Mouse (Mus musculus): ENCODE data around the gene Gli2. TPM values are rescaled to one million over a fixed set of nuclear protein-coding genes. Genes with fewer than 3 reads are reported as not detected.

Gene Gli2
- total RNA-seq, 2 experiments from 2014 or later: 2.7 to 3.4 TPM

GRCm38 (mm10) chr1:119016866-119017265 lies 36.6 kb downstream of the Gli2 start:
- intact Hi-C loops (cut with DNase I): loop anchor here (2.0 kb wide), 2 partner anchors 108 to 206 kb away; no protein-coding TSS in a partner anchor
- DNase-seq (ENCODE audit: low spot score in 2 of 2): peak; percentile 31 to 84

- intact Hi-C loops (cut with DNase I): no loop called here
- no peak for DNase-seq (ENCODE audit: low spot score in 2 of 2)
These were observed 38.3 kb downstream of the Gli2 start for GRCm38 (mm10) chr1:119015108-119015507.

- DNase-seq (ENCODE audit: low spot score in 2 of 2): no peak
- intact Hi-C loops (cut with DNase I): no loop called here
These were observed 44.5 kb downstream of the Gli2 start for GRCm38 (mm10) chr1:119008949-119009348.

- DNase-seq (ENCODE audit: low spot score in 2 of 2): no peak
- intact Hi-C loops (cut with DNase I): no loop called here
These were observed 49.5 kb downstream of the Gli2 start for GRCm38 (mm10) chr1:119003852-119004398.

- intact Hi-C loops (cut with DNase I): no loop called here
- no peak for DNase-seq (ENCODE audit: low spot score in 2 of 2)
These were observed 51.9 kb downstream of the Gli2 start for GRCm38 (mm10) chr1:119001454-119002034.

- intact Hi-C loops (cut with DNase I): no loop called here
- DNase-seq (ENCODE audit: low spot score in 2 of 2): no peak
These were observed 58.8 kb downstream of the Gli2 start for GRCm38 (mm10) chr1:118994482-118995105.

GRCm38 (mm10) chr1:118993775-118994174 lies 59.6 kb downstream of the Gli2 start:
- DNase-seq (ENCODE audit: low spot score in 2 of 2): no peak
- intact Hi-C loops (cut with DNase I): no loop called here

GRCm38 (mm10) chr1:118988331-118988730 lies 65.1 kb downstream of the Gli2 start:
- intact Hi-C loops (cut with DNase I): no loop called here
- no peak for DNase-seq (ENCODE audit: low spot score in 2 of 2)

- no peak for DNase-seq (ENCODE audit: low spot score in 2 of 2)
- intact Hi-C loops (cut with DNase I): no loop called here
These were observed 65.9 kb downstream of the Gli2 start for GRCm38 (mm10) chr1:118987538-118987937.

- no peak for DNase-seq (ENCODE audit: low spot score in 2 of 2)
These were observed 70.0 kb downstream of the Gli2 start for GRCm38 (mm10) chr1:118983389-118983788.

GRCm38 (mm10) chr1:118982805-118983211 lies 70.6 kb downstream of the Gli2 start:
- intact Hi-C loops (cut with DNase I): no loop called here

More at GRCm38 (mm10) chr1:118983389-118983788, 70.0 kb downstream of the Gli2 start:
- intact Hi-C loops (cut with DNase I): no loop called here

GRCm38 (mm10) chr1:118981943-118982804 lies 71.2 kb downstream of the Gli2 start:
- peak; percentile 13 to 14 for DNase-seq (ENCODE audit: low spot score in 2 of 2)
- intact Hi-C loops (cut with DNase I): no loop called here

More at GRCm38 (mm10) chr1:118982805-118983211, 70.6 kb downstream of the Gli2 start:
- no peak for DNase-seq (ENCODE audit: low spot score in 2 of 2)

GRCm38 (mm10) chr1:118980636-118981035 lies 72.8 kb downstream of the Gli2 start:
- intact Hi-C loops (cut with DNase I): no loop called here
- no peak for DNase-seq (ENCODE audit: low spot score in 2 of 2)

GRCm38 (mm10) chr1:118976596-118976995 lies 76.8 kb downstream of the Gli2 start:
- intact Hi-C loops (cut with DNase I): loop anchor here (5.0 kb wide), 1 partner anchor 76 kb away; the partner anchor contains the start of gene Gli2

GRCm38 (mm10) chr1:118975376-118975775 lies 78.0 kb downstream of the Gli2 start:
- no peak for DNase-seq (ENCODE audit: low spot score in 2 of 2)
- intact Hi-C loops (cut with DNase I): loop anchor here (5.0 kb wide), 1 partner anchor 77 kb away; the partner anchor contains the start of gene Gli2

More at GRCm38 (mm10) chr1:118976596-118976995, 76.8 kb downstream of the Gli2 start:
- DNase-seq (ENCODE audit: low spot score in 2 of 2): peak; percentile 18 to 60

GRCm38 (mm10) chr1:118970068-118970467 lies 83.4 kb downstream of the Gli2 start:
- intact Hi-C loops (cut with DNase I): no loop called here
- no peak for DNase-seq (ENCODE audit: low spot score in 2 of 2)

- DNase-seq (ENCODE audit: low spot score in 2 of 2): no peak
- intact Hi-C loops (cut with DNase I): no loop called here
These were observed 84.0 kb downstream of the Gli2 start for GRCm38 (mm10) chr1:118969409-118969808.

- intact Hi-C loops (cut with DNase I): no loop called here
- no peak for DNase-seq (ENCODE audit: low spot score in 2 of 2)
These were observed 84.7 kb downstream of the Gli2 start for GRCm38 (mm10) chr1:118968661-118969179.

- intact Hi-C loops (cut with DNase I): no loop called here
- DNase-seq (ENCODE audit: low spot score in 2 of 2): no peak
These were observed 85.4 kb downstream of the Gli2 start for GRCm38 (mm10) chr1:118967976-118968375.

GRCm38 (mm10) chr1:118967281-118967680 lies 86.1 kb downstream of the Gli2 start:
- intact Hi-C loops (cut with DNase I): no loop called here
- DNase-seq (ENCODE audit: low spot score in 2 of 2): no peak
